Mouse (Mus musculus) thymus, adult 2 months (tissue): Measurements from ENCODE around the gene Trpv5.

Source experiments
- CTCF ChIP-seq: fragments of 200-500 bp; IDR thresholded peaks from 2 replicates; pipeline ENCODE4 v1.5.1; 2012; ENCODE audit warnings: mild to moderate bottlenecking, control low read depth, low read length, moderate library complexity, borderline replicate concordance; ENCODE audit not compliant: control insufficient read depth, poor library complexity, insufficient read depth; ENCODE audit errors: extremely low read depth
- POLR2A ChIP-seq: fragments of 200-500 bp; IDR thresholded peaks from 2 replicates; pipeline ENCODE4 v1.6.1; 2012; ENCODE audit warnings: mild to moderate bottlenecking, low read length, control low read depth, moderate library complexity; ENCODE audit not compliant: control insufficient read depth, poor library complexity, insufficient read depth; ENCODE audit errors: extremely low read depth

DNA sequence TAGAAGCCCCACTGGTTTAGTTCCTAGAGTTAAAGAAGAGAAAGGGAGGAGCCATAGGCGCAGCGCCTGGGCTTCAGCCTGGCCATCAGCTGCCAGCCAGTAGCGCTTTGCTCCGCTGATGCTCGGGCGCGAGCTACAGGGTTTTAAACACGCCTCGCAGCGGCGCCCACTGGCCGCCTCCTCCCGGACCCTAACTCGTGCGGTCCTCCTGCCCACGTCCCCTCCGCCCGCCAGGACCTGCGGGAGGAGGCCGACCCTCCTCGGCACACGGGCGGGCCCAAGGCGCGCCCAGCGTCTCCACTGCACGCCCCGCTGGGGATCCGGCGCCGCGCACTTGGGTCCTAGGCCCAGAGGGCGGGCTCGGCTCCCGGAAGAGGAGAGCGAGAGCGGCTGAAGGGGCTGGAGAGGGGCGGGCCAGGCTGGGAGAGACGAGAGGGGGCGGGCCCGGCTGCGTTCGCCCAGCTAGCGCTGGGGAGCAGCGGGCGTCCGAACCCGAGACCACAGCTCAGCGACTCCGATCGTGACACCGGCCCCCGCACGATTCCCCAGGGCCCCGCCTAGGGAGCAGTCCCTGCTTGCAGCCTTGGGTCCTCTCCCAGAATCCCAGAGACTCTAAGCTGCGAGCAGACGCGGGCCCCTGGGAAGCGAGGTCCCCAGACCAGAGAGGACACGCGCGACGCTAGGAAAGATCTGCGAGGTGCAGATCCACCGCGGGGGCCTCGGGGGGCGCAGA, 75.3 kb downstream of the Trpv5 start, which contains the start of gene Ephb6:
- TF ChIP-seq POLR2A: peak; percentile 98
- TF ChIP-seq CTCF: 0 out of 2 replicates have a peak, but pooled peaks have one; percentile 52
